ENCODE assay signal across 25 mouse cellular contexts in genomic region chr7:136003291-136003690, GRCm38 (mm10).
DNase-seq lines count a peak whose midpoint lies in the region; ATAC-seq lines count a peak whose summit lies in the region.
"Had no signal": no experiment of that assay in that cellular context is flagged by ENCODE, and none has a peak within 500 bp of the region (broad histone marks: within the 10 kb centered on the region; RNA-seq: fewer than 3 reads in every experiment).

No protein-coding gene starts in this region.

- peaks cover 40% of the 10 kb centered on the region for H3K4me1 ChIP-seq in embryonic facial prominence, embryonic 13.5 days
- H3K4me1 ChIP-seq in limb, embryonic 11.5 days (ENCODE audit: control insufficient read depth, insufficient read depth, low read length) = peaks cover 14% of the 10 kb centered on the region
- H3K4me1 ChIP-seq in limb, embryonic 15.5 days = peaks cover 37% of the 10 kb centered on the region
- peaks cover 5% of the 10 kb centered on the region; the same call in 1 of the 2 replicates for H3K4me1 ChIP-seq in forebrain, embryonic 14.5 days (ENCODE audit: control insufficient read depth, insufficient read depth, low read length)
- no peaks in the 10 kb centered on the region for H3K4me1 ChIP-seq in midbrain, embryonic 14.5 days (ENCODE audit: control insufficient read depth, insufficient read depth, low read length)

- H3K27ac ChIP-seq in embryonic facial prominence, embryonic 13.5 days = no peak overlapping the region
- H3K27ac ChIP-seq in limb, embryonic 11.5 days (replicated peaks; ENCODE audit: low read depth, low read length) = peak overlapping the region; percentile 57; the same call in 1 of the 2 replicates
- peak overlapping the region; percentile 48; the same call in 1 of the 2 replicates for H3K27ac ChIP-seq in limb, embryonic 15.5 days
- no peak overlapping the region for H3K27ac ChIP-seq in forebrain, embryonic 14.5 days (ENCODE audit: low read depth, low read length)
- H3K27ac ChIP-seq in midbrain, embryonic 14.5 days (replicated peaks; ENCODE audit: low read depth, low read length) = no peak overlapping the region
- H3K27ac ChIP-seq: forebrain, embryonic 10.5 days; forebrain, embryonic 15.5 days; heart, embryonic 10.5 days; hindbrain, embryonic 13.5 days; hindbrain, postnatal 0 days had no signal

- H3K4me3 ChIP-seq in embryonic facial prominence, embryonic 13.5 days = no peak overlapping the region
- no peak overlapping the region for H3K4me3 ChIP-seq in limb, embryonic 11.5 days (ENCODE audit: low read depth, low read length)
- no peak overlapping the region for H3K4me3 ChIP-seq in limb, embryonic 15.5 days
- H3K4me3 ChIP-seq in forebrain, embryonic 14.5 days (ENCODE audit: low read depth, low read length) = no peak overlapping the region
- H3K4me3 ChIP-seq in midbrain, embryonic 14.5 days (replicated peaks; ENCODE audit: low read depth, low read length) = no peak overlapping the region
- H3K4me3 ChIP-seq: erythroblast, embryonic 14.5 days; forebrain, embryonic 10.5 days; forebrain, embryonic 15.5 days; heart, embryonic 10.5 days; hindbrain, embryonic 13.5 days had no signal

- peak; percentile 26 to 55 for DNase-seq in layer of hippocampus, adult 18-20 months (ENCODE audit: low spot score in 2 of 2)
- DNase-seq in layer of hippocampus, adult 9-10 months (ENCODE audit: low spot score) = no peak
- no peak for DNase-seq in limb, embryonic 11.5 days (ENCODE audit: low spot score)
- DNase-seq in right cerebral cortex, postnatal 10 days (ENCODE audit: low spot score in 2 of 2) = no peak
- no peak for DNase-seq in forebrain, embryonic 14.5 days (ENCODE audit: low spot score)
- DNase-seq in midbrain, embryonic 14.5 days = no peak
- DNase-seq: adrenal gland, adult 8-10 months; adrenal gland, postnatal 36 days; B cell, adult 2 months; cerebellum, adult 11 months; cerebellum, adult 8-10 months; cerebellum, postnatal 14 days; gastrocnemius, postnatal 10 days; heart, adult 18-20 months; heart, postnatal 10 days had no signal

- 0 out of 2 replicates have a peak overlapping the region, but pooled peaks have one; percentile 40 for H3K4me2 ChIP-seq in embryonic facial prominence, embryonic 13.5 days
- no peak overlapping the region for H3K4me2 ChIP-seq in limb, embryonic 11.5 days (ENCODE audit: low read depth, severe bottlenecking)
- no peak overlapping the region for H3K4me2 ChIP-seq in limb, embryonic 15.5 days
- no peak overlapping the region for H3K4me2 ChIP-seq in forebrain, embryonic 14.5 days (ENCODE audit: low read length)
- no peak overlapping the region for H3K4me2 ChIP-seq in midbrain, embryonic 14.5 days (ENCODE audit: low read length)
- H3K4me2 ChIP-seq: forebrain, embryonic 15.5 days; hindbrain, embryonic 13.5 days had no signal

- ATAC-seq in embryonic facial prominence, embryonic 13.5 days (ENCODE audit: insufficient number of reproducible peaks, insufficient read depth, low FRiP score, low TSS enrichment, low read depth) = no peak
- ATAC-seq in limb, embryonic 11.5 days (ENCODE audit: insufficient number of reproducible peaks, low FRiP score, low TSS enrichment, low read depth) = no peak
- no peak for ATAC-seq in limb, embryonic 15.5 days (ENCODE audit: insufficient number of reproducible peaks, low FRiP score, low TSS enrichment, low read depth)
- no peak for ATAC-seq in forebrain, embryonic 14.5 days
- no peak for ATAC-seq in midbrain, embryonic 14.5 days (ENCODE audit: low FRiP score, low TSS enrichment)
- ATAC-seq: CD4-positive, CD25-positive, alpha-beta regulatory T cell, adult 4 months; forebrain, embryonic 15.5 days; hindbrain, postnatal 0 days had no signal

- H3K9me3 ChIP-seq in embryonic facial prominence, embryonic 13.5 days = no peaks in the 10 kb centered on the region
- H3K9me3 ChIP-seq in limb, embryonic 11.5 days (ENCODE audit: control insufficient read depth, low read length) = no peaks in the 10 kb centered on the region
- no peaks in the 10 kb centered on the region for H3K9me3 ChIP-seq in limb, embryonic 15.5 days
- H3K9me3 ChIP-seq in forebrain, embryonic 14.5 days (replicated peaks; ENCODE audit: control insufficient read depth, low read length) = no peaks in the 10 kb centered on the region
- H3K9me3 ChIP-seq in midbrain, embryonic 14.5 days (ENCODE audit: control insufficient read depth, low read length) = no peaks in the 10 kb centered on the region
- H3K9me3 ChIP-seq: forebrain, embryonic 10.5 days; forebrain, embryonic 15.5 days; heart, embryonic 10.5 days; hindbrain, embryonic 13.5 days had no signal

- no peak overlapping the region for H3K9ac ChIP-seq in embryonic facial prominence, embryonic 13.5 days
- H3K9ac ChIP-seq in limb, embryonic 11.5 days (ENCODE audit: low read length) = no peak overlapping the region
- H3K9ac ChIP-seq in limb, embryonic 15.5 days = no peak overlapping the region
- H3K9ac ChIP-seq in forebrain, embryonic 14.5 days (ENCODE audit: low read length) = no peak overlapping the region
- no peak overlapping the region for H3K9ac ChIP-seq in midbrain, embryonic 14.5 days (replicated peaks; ENCODE audit: low read length)
- H3K9ac ChIP-seq: forebrain, embryonic 15.5 days; hindbrain, embryonic 13.5 days had no signal

- WGBS in embryonic facial prominence, embryonic 13.5 days = 72% methylated on average over 2 of the region's 2 CpGs
- WGBS in limb, embryonic 11.5 days = 88% methylated on average over 2 of the region's 2 CpGs
- 76% methylated on average over 2 of the region's 2 CpGs for WGBS in limb, embryonic 15.5 days
- WGBS in forebrain, embryonic 14.5 days = 90% methylated on average over 2 of the region's 2 CpGs
- 83% methylated on average over 2 of the region's 2 CpGs for WGBS in midbrain, embryonic 14.5 days

- peaks cover 8% of the 10 kb centered on the region for H3K27me3 ChIP-seq in embryonic facial prominence, embryonic 13.5 days
- H3K27me3 ChIP-seq in limb, embryonic 11.5 days (ENCODE audit: control insufficient read depth, insufficient read depth, low read length) = peaks cover 3% of the 10 kb centered on the region; the same call in 1 of the 2 replicates
- peaks cover 23% of the 10 kb centered on the region for H3K27me3 ChIP-seq in limb, embryonic 15.5 days
- H3K27me3 ChIP-seq in forebrain, embryonic 14.5 days (replicated peaks; ENCODE audit: control insufficient read depth, insufficient read depth, low read length) = no peaks in the 10 kb centered on the region
- no peaks in the 10 kb centered on the region for H3K27me3 ChIP-seq in midbrain, embryonic 14.5 days (ENCODE audit: control insufficient read depth, insufficient read depth, low read length)
- H3K27me3 ChIP-seq: hindbrain, embryonic 13.5 days had no signal

- H3K36me3 ChIP-seq in embryonic facial prominence, embryonic 13.5 days = no peaks in the 10 kb centered on the region
- no peaks in the 10 kb centered on the region for H3K36me3 ChIP-seq in limb, embryonic 11.5 days (ENCODE audit: control insufficient read depth, insufficient read depth, low read length)
- no peaks in the 10 kb centered on the region for H3K36me3 ChIP-seq in limb, embryonic 15.5 days
- H3K36me3 ChIP-seq in forebrain, embryonic 14.5 days (ENCODE audit: control insufficient read depth, insufficient read depth, low read length) = no peaks in the 10 kb centered on the region
- no peaks in the 10 kb centered on the region for H3K36me3 ChIP-seq in midbrain, embryonic 14.5 days (ENCODE audit: control insufficient read depth, insufficient read depth, low read length)
- H3K36me3 ChIP-seq: forebrain, embryonic 10.5 days; forebrain, embryonic 15.5 days; G1E; heart, embryonic 10.5 days; hindbrain, embryonic 13.5 days had no signal

Comparison
In these comparisons a context has a peak if more than half of its experiments do, and no peak if none do; other contexts are left out.
1. DNase-seq: peak in layer of hippocampus, adult 18-20 months (2 of 2); none in layer of hippocampus, adult 9-10 months (single experiment), limb, embryonic 11.5 days (single experiment), right cerebral cortex, postnatal 10 days (0 of 2), forebrain, embryonic 14.5 days (single experiment) and midbrain, embryonic 14.5 days (single experiment).
2. H3K27ac ChIP-seq: peak in limb, embryonic 11.5 days (single experiment) and limb, embryonic 15.5 days (single experiment); none in embryonic facial prominence, embryonic 13.5 days (single experiment), forebrain, embryonic 14.5 days (single experiment) and midbrain, embryonic 14.5 days (single experiment).